Mouse (Mus musculus): Measurements from ENCODE around the gene Ppp1r11. TPM values are rescaled to one million over a fixed set of nuclear protein-coding genes. Genes with fewer than 3 reads are reported as not detected.
A peak's percentile ranks its signal among the peaks of the same experiment; 100 is the strongest.

Ppp1r11 gene
- polyA plus RNA-seq, 1 experiment from 2014 or later = 142 TPM

DNA sequence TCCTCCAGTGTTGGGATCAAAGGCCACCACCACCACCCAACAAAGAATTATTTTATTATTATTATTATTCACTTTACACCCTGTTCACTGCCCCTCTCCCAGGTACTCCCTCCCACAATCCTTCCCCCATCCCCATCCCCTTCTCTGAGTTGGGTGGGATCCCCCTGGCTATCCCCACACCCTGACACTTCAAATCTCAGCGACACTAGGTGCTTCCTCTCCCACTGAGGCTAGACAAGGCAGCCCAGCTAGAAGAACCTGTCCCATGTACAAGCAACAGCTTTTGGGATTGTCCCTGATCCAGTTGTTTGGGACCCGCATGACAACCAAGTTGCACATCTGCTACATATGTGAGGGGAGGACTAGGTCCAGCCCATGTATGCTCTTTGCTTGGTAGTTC is 1.1 kb upstream of the Ppp1r11 start:
- H3K27me3 ChIP-seq (ENCODE audit: control insufficient read depth, insufficient read depth, low read length) = no peaks in the 10 kb centered on the region
- no peaks in the 10 kb centered on the region; the same call in 1 of the 2 replicates for H3K36me3 ChIP-seq (ENCODE audit: control insufficient read depth, insufficient read depth, low read length)
- no peaks in the 10 kb centered on the region for H3K9me3 ChIP-seq (ENCODE audit: control insufficient read depth, low read length)
- H3K27ac ChIP-seq (ENCODE audit: low read depth, low read length) = no peak overlapping the region
- no peak overlapping the region for H3K9ac ChIP-seq (ENCODE audit: low read length)
- 89% methylated on average over 2 of the region's 2 CpGs for WGBS
- no peaks in the 10 kb centered on the region; the same call in 1 of the 2 replicates for H3K4me1 ChIP-seq (replicated peaks; ENCODE audit: control insufficient read depth, insufficient read depth, low read length)
- H3K4me2 ChIP-seq (ENCODE audit: low read depth, low read length, severe bottlenecking) = no peak overlapping the region
- no peak overlapping the region for H3K4me3 ChIP-seq (ENCODE audit: low read depth, low read length)
- ATAC-seq (replicated peaks; ENCODE audit: low FRiP score) (no peak), DNase-seq (ENCODE audit: low spot score) (no peak)

DNA sequence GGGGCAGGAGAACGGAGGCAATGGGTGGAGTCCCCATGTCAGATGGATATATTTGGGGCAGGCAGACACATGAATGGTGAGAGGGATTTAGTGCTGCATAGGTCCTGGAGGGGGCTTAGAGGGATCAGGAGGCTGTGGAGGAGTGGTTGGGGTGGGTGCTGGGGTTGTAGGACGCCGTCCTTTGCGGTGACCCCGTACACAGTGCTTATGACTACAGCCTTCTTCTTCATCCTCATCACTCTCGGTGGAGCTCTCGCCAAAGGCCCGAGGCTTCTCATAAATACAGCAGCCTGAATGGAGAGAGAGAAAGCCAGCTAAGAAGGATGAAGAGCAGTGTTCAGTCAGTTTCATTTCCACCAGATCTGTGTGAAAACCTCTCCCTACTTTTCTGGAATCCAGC is 2.3 kb downstream of the Ppp1r11 start:
- H3K4me3 ChIP-seq (ENCODE audit: low read depth, low read length) = no peak overlapping the region
- H3K36me3 ChIP-seq (ENCODE audit: control insufficient read depth, insufficient read depth, low read length) = no peaks in the 10 kb centered on the region; the same call in 1 of the 2 replicates
- H3K4me2 ChIP-seq (ENCODE audit: low read depth, low read length, severe bottlenecking) = no peak overlapping the region
- WGBS = 92% methylated on average over 8 of the region's 8 CpGs
- H3K27me3 ChIP-seq (ENCODE audit: control insufficient read depth, insufficient read depth, low read length) = peaks cover 13% of the 10 kb centered on the region; the same call in 1 of the 2 replicates
- peaks cover under 1% of the 10 kb centered on the region; the same call in 1 of the 2 replicates for H3K4me1 ChIP-seq (replicated peaks; ENCODE audit: control insufficient read depth, insufficient read depth, low read length)
- H3K27ac ChIP-seq (ENCODE audit: low read depth, low read length) = no peak overlapping the region
- H3K9me3 ChIP-seq (ENCODE audit: control insufficient read depth, low read length) = no peaks in the 10 kb centered on the region
- no peak overlapping the region for H3K9ac ChIP-seq (ENCODE audit: low read length)
- DNase-seq (ENCODE audit: low spot score) (no peak), ATAC-seq (replicated peaks; ENCODE audit: low FRiP score) (no peak)

DNA sequence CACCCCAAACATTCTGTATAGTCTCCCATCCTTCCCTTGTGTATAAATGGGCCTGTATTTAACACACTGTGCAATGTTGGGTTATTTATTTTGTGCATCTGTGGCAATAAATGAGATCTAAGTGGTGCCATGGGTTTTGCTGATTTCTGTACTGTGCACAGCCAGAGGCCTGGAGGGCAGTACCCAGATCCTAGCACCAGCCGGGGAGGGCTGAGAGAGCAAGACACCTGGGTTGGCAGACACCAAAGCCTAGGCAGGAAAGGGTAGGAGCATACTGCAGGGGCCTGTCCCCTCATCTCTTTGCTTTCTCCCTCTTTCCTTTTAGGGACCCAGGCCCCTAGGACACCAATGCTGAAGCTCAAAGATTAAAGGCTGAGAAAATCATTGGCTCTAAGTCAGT is 3.3 kb downstream of the Ppp1r11 start:
- Histone ChIP-seq H3K4me1 (replicated peaks; ENCODE audit: control insufficient read depth, insufficient read depth, low read length) (peaks cover 2% of the 10 kb centered on the region; the same call in 1 of the 2 replicates), H3K9me3 (ENCODE audit: control insufficient read depth, low read length) (no peaks in the 10 kb centered on the region), H3K36me3 (ENCODE audit: control insufficient read depth, insufficient read depth, low read length) (no peaks in the 10 kb centered on the region; the same call in 1 of the 2 replicates), H3K27ac (ENCODE audit: low read depth, low read length) (no peak overlapping the region), H3K9ac (ENCODE audit: low read length) (no peak overlapping the region), H3K27me3 (ENCODE audit: control insufficient read depth, insufficient read depth, low read length) (peaks cover 23% of the 10 kb centered on the region), H3K4me3 (ENCODE audit: low read depth, low read length) (no peak overlapping the region), H3K4me2 (ENCODE audit: low read depth, low read length, severe bottlenecking) (no peak overlapping the region)
- 93% methylated on average over 1 of the region's 1 CpGs for WGBS
- no peak for ATAC-seq (replicated peaks; ENCODE audit: low FRiP score)
- DNase-seq (ENCODE audit: low spot score) = no peak

DNA sequence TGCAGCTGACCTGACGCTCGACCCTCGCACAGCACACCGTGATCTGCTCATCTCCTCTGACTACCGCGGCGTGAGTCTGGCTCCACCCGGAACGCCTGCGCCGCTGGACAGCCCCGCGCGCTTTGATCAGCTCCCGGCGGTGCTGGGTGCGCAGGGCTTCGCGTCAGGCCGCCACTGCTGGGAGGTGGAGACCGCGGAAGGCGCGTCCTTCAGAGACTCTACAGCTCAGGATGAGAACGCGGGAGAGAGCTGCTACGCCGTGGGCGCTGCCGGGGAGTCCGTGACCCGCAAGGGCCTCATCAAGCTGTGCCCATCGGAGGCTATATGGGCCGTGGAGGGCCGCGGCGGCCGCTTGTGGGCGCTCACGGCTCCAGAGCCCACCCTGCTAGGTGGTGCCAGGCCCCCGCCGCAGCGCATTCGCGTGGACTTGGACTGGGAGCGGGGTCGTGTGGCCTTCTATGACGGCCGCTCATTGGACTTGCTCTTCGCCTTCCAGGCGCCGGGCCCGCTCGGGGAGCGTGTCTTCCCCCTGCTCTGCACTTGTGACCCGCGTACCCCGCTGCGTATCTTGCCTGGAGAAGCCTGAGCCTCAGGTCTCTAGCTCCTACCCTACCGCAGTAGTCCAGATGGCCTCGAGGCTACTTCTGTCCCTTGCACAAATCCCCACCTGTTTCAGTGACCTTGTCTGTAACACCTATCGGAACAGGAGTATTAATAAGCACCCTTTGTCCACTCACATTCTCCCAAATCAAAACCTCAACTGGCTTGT is 4.3 kb downstream of the Ppp1r11 start:
- peak; percentile 60 for ATAC-seq (replicated peaks; ENCODE audit: low FRiP score)
- Histone ChIP-seq H3K36me3 (ENCODE audit: control insufficient read depth, insufficient read depth, low read length) (no peaks in the 10 kb centered on the region; the same call in 1 of the 2 replicates), H3K9ac (ENCODE audit: low read length) (peak overlapping the region; percentile 75), H3K4me3 (ENCODE audit: low read depth, low read length) (peak overlapping the region; percentile 48), H3K9me3 (ENCODE audit: control insufficient read depth, low read length) (no peaks in the 10 kb centered on the region), H3K4me2 (ENCODE audit: low read depth, low read length, severe bottlenecking) (peak overlapping the region; percentile 91), H3K27ac (ENCODE audit: low read depth, low read length) (no peak overlapping the region), H3K4me1 (replicated peaks; ENCODE audit: control insufficient read depth, insufficient read depth, low read length) (peaks cover 10% of the 10 kb centered on the region; the same call in 1 of the 2 replicates), H3K27me3 (ENCODE audit: control insufficient read depth, insufficient read depth, low read length) (peaks cover 33% of the 10 kb centered on the region)
- peak; percentile 83 for DNase-seq (ENCODE audit: low spot score)
- WGBS = under 1% methylated on average over 62 of the region's 62 CpGs

DNA sequence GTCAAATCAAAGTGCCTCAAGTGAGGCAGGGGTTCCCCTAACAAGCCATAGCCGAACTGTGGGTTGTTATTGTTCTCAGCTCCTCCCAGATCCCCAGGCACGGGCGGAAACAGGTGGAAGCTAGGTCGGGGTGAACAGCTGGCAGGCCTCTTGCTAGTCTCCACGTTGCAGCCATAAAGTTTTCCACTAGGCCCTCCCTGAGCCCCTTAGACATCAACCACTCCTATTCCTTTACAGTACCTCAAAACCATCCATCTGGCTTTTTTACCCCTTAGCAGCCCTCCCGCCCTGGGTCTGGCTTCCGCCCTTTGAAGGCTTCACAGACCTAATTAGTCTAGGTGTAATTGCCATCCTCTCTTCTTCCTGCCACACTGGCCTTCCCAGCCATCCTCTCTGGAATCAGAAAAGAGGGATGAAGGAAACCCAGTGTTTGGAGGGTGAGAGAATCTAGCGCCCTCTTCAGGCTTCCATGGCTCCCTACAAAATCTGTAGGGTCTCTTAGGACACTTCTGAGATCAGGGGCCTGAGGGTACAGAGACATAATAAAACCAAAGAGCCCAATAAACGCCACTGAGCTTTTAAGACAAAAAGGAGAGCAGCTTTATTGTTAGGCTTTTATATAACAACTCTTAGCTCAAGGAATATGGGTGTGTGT is 7.3 kb downstream of the Ppp1r11 start:
- peaks cover 10% of the 10 kb centered on the region; the same call in 1 of the 2 replicates for H3K4me1 ChIP-seq (replicated peaks; ENCODE audit: control insufficient read depth, insufficient read depth, low read length)
- no peak overlapping the region for H3K4me3 ChIP-seq (ENCODE audit: low read depth, low read length)
- H3K9ac ChIP-seq (ENCODE audit: low read length) = no peak overlapping the region
- ATAC-seq (replicated peaks; ENCODE audit: low FRiP score) (no peak), DNase-seq (ENCODE audit: low spot score) (no peak)
- no peak overlapping the region for H3K27ac ChIP-seq (ENCODE audit: low read depth, low read length)
- no peaks in the 10 kb centered on the region for H3K9me3 ChIP-seq (ENCODE audit: control insufficient read depth, low read length)
- no peak overlapping the region for H3K4me2 ChIP-seq (ENCODE audit: low read depth, low read length, severe bottlenecking)
- no peaks in the 10 kb centered on the region; the same call in 1 of the 2 replicates for H3K36me3 ChIP-seq (ENCODE audit: control insufficient read depth, insufficient read depth, low read length)
- WGBS = 15% methylated on average over 9 of the region's 9 CpGs
- peaks cover 39% of the 10 kb centered on the region for H3K27me3 ChIP-seq (ENCODE audit: control insufficient read depth, insufficient read depth, low read length)

DNA sequence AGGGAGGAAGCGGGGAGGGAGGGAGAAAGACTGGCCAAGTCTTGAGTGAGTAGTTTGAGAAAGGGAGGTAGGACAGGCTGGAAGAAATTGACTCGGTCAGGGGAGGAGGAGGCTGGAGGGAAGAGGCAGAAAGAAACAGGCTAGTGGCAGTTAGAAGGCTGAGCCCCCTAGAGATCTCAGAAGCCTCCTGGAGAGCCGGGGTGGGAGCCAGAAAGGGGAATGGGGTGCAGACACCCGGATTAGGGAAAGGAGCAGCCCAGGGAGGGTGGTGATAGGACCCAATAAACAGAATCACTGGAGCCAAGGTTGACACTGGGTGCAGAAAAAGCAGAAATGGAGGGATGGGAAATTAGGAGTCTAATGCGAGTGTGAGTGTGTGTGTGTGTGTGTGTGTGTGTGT is 7.8 kb downstream of the Ppp1r11 start:
- Histone ChIP-seq H3K27me3 (ENCODE audit: control insufficient read depth, insufficient read depth, low read length) (peaks cover 39% of the 10 kb centered on the region), H3K4me1 (replicated peaks; ENCODE audit: control insufficient read depth, insufficient read depth, low read length) (peaks cover 10% of the 10 kb centered on the region; the same call in 1 of the 2 replicates), H3K4me2 (ENCODE audit: low read depth, low read length, severe bottlenecking) (no peak overlapping the region), H3K4me3 (ENCODE audit: low read depth, low read length) (no peak overlapping the region), H3K9me3 (ENCODE audit: control insufficient read depth, low read length) (no peaks in the 10 kb centered on the region), H3K9ac (ENCODE audit: low read length) (no peak overlapping the region), H3K36me3 (ENCODE audit: control insufficient read depth, insufficient read depth, low read length) (no peaks in the 10 kb centered on the region), H3K27ac (ENCODE audit: low read depth, low read length) (no peak overlapping the region)
- 26% methylated on average over 5 of the region's 5 CpGs for WGBS
- no peak for DNase-seq (ENCODE audit: low spot score)
- no peak for ATAC-seq (replicated peaks; ENCODE audit: low FRiP score)

DNA sequence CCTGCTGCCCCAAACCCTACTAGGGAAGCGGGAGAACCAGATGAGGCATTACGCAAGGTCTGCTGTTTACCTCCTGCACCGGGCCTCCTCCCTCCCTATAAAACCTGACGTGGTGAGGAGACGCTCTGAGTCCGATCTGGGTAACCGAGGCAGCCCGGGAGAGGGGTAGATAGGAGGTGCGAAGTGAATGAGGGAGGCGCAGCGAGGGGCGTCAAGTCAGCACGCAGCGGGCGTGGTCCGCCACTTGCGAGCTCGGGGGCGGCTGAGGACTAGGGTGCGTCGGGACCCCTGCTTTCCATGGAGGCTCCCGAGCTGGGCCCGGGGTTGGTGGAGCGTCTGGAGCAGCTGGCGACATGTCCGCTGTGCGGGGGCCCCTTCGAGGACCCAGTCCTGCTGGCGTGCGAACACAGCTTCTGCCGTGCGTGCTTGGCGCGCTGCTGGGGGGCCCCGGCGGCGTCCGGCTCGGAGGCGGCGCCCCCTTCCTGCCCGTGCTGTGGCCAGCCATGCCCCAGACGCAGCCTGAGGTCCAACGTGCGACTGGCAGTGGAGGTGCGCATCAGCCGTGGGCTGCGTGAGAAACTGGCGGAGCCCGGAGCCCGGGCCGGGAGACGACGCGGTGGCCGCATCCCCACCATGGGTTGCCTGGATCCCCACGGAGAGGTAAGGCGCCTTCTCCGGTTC is 8.6 kb downstream of the Ppp1r11 start, which contains the start of gene Rnf39:
TSS of gene Rnf39 (plus strand) at position 128 of the 681 bp plus-strand sequence.
- no peak within 1 kb of the TSS for H3K27ac ChIP-seq (ENCODE audit: low read depth, low read length)
- DNase-seq (ENCODE audit: low spot score) = peak; percentile 59
- no peaks in the 10 kb centered on the region for H3K36me3 ChIP-seq (ENCODE audit: control insufficient read depth, insufficient read depth, low read length)
- ATAC-seq (replicated peaks; ENCODE audit: low FRiP score) = 0 out of 2 replicates have a peak, but pooled peaks have one; percentile 13
- WGBS = 3% methylated on average over 59 of the region's 59 CpGs
- H3K9me3 ChIP-seq (ENCODE audit: control insufficient read depth, low read length) = no peaks in the 10 kb centered on the region
- peak within 1 kb of the TSS; percentile 55 for H3K4me2 ChIP-seq (ENCODE audit: low read depth, low read length, severe bottlenecking)
- peak within 1 kb of the TSS; percentile 27 for H3K4me3 ChIP-seq (ENCODE audit: low read depth, low read length)
- H3K9ac ChIP-seq (ENCODE audit: low read length) = peak within 1 kb of the TSS; percentile 28; the same call in 1 of the 2 replicates
- peaks cover 10% of the 10 kb centered on the region; the same call in 1 of the 2 replicates for H3K4me1 ChIP-seq (replicated peaks; ENCODE audit: control insufficient read depth, insufficient read depth, low read length)
- peaks cover 39% of the 10 kb centered on the region for H3K27me3 ChIP-seq (ENCODE audit: control insufficient read depth, insufficient read depth, low read length)

DNA sequence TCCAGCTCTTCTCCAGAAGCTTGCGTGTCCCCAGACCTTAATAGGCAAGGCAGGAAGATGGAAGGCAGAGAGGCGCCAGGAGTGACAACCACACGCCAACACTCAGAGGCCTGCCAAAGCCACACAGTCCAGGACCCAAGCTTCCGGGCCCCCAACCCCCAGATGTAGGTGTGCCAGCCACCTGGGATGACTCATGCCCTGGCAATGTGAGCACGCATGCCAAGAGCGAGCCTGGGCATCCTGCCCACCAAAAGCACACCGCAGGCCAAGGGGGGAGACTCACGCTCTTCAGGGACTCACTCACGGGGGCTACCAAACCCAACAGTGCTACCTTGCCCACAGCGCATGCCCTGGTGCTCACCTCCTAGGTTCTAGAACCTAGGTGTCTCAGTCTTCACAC is 9.2 kb downstream of the Ppp1r11 start:
- no peak overlapping the region for H3K4me3 ChIP-seq (ENCODE audit: low read depth, low read length)
- no peaks in the 10 kb centered on the region for H3K9me3 ChIP-seq (ENCODE audit: control insufficient read depth, low read length)
- peaks cover 10% of the 10 kb centered on the region; the same call in 1 of the 2 replicates for H3K4me1 ChIP-seq (replicated peaks; ENCODE audit: control insufficient read depth, insufficient read depth, low read length)
- WGBS = 60% methylated on average over 10 of the region's 10 CpGs
- H3K27me3 ChIP-seq (ENCODE audit: control insufficient read depth, insufficient read depth, low read length) = peaks cover 39% of the 10 kb centered on the region
- no peak overlapping the region; the same call in 1 of the 2 replicates for H3K4me2 ChIP-seq (ENCODE audit: low read depth, low read length, severe bottlenecking)
- no peak overlapping the region for H3K9ac ChIP-seq (ENCODE audit: low read length)
- ATAC-seq (replicated peaks; ENCODE audit: low FRiP score) = no peak
- no peaks in the 10 kb centered on the region for H3K36me3 ChIP-seq (ENCODE audit: control insufficient read depth, insufficient read depth, low read length)
- no peak overlapping the region for H3K27ac ChIP-seq (ENCODE audit: low read depth, low read length)
- no peak for DNase-seq (ENCODE audit: low spot score)

All from forebrain, embryonic 11.5 days (tissue).